Mouse (Mus musculus) thymus, postnatal 14 days (tissue): Measurements from ENCODE around the gene Mafb.

Experiments used
- DNase-seq: peaks from one replicate; pipeline ENCODE4 v3.0.0; 2021

The Mafb gene

DNA sequence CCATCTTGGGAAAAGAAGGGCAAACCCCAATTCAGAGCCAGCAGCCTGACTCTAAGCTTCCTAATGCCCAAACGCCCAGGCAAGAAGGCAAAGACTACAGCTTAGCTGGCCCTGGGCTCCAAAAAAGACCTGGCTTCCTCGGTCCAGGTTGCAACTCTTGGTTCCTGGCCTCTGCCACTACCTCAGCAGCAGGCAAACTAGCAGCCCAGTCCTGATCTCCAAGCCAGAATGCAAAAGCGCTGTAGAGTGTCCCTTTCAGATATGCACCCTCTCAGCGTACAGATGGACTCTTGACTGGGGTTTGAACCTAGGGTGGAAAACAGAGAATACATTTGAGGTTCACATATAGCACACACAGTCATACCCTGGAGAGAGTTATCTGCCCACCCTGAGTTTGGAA is 3.7 kb downstream of the Mafb start:
- no peak for DNase-seq

- DNase-seq, result no peak
Measured at GRCm38 (mm10) chr2:160361442-160362121, 5.3 kb downstream of the Mafb start.

DNA sequence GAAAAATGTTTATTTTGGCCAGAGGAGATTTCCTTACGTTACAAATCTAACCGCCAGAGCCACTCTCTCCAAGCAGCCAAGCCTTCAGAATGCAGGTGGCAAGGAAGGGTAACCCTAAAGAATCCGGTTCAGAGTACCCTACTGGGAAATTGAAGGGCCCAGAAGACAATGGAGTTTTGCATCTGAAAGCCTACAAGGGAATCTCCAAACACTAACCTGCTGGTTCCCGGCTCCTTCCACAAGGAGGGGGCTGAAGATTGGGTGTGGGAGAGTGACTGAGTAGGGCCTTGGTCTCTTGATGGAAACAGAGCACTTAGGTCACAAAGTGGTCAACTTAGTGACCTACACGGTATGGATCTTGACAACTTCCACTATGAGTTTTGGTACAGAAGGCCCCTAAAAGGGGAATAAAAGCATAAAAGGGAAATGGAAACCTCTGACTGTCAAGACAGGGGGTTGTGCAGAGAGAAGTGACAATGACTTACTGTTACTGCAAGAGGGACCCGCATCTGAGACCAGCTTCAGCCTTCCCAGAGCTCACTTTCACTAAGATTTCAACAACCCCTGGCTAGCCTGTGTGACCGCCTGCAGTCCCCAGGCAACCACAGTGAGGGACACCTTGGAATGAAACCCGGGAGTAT is 6.5 kb downstream of the Mafb start:
- DNase-seq, result no peak

DNA sequence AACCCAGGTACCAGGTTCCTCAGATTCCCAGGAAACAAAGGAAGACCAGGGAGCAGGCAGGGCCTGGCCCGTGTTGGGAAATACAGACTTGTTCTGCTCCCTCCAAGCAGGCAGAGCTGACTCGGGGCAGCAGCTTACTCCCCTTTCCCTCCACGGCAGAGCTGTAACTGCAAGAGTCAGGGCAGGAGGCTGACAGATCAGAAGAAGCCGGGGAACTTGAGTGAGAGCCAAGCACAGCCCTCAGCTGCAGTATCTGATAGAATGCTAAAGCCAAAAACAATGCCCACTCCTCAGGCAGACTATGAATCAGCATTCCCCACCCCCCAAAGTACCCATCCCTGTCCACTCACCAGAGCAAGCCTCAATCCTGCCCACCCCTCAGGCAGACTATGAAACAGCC is 8.0 kb downstream of the Mafb start:
- no peak for DNase-seq

GRCm38 (mm10) chr2:160357442-160357841 is 9.4 kb downstream of the Mafb start:
- DNase-seq, result no peak

DNA sequence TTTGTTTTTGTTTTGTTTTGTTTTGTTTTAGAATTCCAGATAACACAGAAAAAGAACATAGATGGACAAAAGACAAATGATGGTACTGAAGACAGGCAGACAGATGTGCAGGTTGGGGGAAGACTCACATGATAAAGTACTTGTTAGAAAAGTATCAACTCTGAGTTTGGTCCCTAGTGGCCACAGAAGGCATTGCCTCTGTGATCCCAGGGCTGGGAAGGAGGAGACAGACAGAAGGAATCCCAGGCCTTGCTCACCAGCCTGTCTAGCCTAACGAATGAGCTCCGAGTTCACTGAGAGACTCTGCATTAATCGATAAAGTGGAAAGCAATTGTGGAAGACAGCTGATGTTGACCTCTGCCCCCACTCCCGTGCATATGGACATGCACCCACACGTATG is 10.7 kb downstream of the Mafb start:
- DNase-seq, result peak; percentile 59

DNA sequence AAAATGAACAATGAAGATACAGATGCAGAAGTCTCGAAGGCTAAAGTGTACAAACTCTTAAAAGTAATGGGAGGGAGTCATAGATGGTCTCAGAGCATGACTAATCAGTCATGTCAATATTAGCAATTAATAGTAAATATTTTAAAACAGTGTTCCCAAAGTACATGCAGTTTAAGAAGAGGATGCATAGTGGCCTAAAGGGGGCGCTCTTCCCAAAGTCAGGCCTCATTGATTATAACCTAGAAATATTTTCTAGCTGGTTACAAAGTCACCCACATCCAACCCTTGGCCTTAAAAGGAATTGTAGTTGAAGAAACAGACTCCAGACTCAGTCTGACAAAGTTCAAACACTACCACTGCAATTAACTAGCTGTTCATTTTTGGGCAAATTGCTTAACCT is 12.5 kb downstream of the Mafb start:
- no peak for DNase-seq

- DNase-seq, result no peak
Measured at GRCm38 (mm10) chr2:160353581-160353980, 13.3 kb downstream of the Mafb start.

- no peak for DNase-seq
Measured at GRCm38 (mm10) chr2:160351038-160351574, 15.8 kb downstream of the Mafb start.

DNA sequence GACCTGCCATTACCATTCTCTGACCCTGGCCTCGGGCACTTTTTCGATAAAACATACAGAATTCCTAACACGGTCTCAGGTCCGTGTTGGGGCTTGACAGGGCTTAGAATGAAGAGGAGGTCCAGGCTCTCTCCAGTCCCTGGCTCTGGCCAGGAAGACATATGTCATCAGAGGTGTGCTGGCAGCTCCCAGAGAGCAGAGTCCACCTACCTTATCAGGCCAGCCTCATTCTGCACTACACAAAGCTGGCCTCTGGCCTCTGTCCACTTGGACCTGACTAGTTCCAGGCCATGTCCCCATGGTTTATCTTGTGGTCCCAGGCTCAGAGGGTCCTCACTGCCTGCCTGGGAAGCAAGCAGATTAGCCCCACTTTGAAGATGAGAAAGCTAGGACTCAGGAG is 17.3 kb downstream of the Mafb start:
- no peak for DNase-seq

- DNase-seq, result no peak
Measured at GRCm38 (mm10) chr2:160348796-160349195, 18.1 kb downstream of the Mafb start.

- no peak for DNase-seq
Measured at GRCm38 (mm10) chr2:160348072-160348604, 18.7 kb downstream of the Mafb start.

DNA sequence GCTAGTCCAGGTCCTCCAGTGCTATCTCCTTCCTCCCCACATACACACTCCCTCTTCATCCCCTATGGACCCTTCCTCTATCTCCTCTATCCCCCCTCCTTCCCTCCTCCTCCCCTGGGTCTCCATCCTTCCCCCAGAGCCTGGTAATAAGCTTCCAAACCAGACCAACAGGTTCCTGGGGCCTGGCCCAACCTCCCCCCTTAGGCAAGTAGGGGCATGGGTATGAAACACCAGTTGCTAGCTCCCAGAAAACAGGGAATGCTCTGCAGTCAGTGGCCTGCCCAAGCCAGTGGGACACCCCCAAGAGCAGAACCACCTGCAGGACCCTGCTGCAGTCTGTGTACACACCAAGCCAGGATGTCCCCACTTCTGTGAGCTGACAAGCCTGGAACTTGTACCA is 21.2 kb downstream of the Mafb start:
- DNase-seq, result no peak

GRCm38 (mm10) chr2:160340121-160340520 is 26.7 kb downstream of the Mafb start:
- no peak for DNase-seq

DNA sequence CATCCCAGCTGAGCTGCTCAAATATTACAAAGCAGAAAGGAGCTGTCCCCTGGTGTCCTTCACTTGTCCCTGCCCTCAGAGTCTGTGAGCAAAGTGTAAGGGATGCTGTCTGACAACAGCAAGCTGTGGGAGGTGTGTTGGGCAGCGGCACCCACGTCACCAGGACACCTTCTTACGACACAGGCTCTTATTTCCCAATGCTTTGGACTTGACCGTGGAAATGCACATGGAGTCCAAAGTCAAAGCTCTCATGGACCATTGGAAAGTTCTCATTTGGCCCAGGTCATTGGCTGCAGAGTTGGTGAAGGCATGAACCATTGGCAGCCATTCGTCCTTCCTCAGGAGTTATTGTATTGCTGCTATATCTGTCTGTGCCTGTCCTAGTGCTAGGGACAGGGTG is 27.3 kb downstream of the Mafb start:
- no peak for DNase-seq

DNA sequence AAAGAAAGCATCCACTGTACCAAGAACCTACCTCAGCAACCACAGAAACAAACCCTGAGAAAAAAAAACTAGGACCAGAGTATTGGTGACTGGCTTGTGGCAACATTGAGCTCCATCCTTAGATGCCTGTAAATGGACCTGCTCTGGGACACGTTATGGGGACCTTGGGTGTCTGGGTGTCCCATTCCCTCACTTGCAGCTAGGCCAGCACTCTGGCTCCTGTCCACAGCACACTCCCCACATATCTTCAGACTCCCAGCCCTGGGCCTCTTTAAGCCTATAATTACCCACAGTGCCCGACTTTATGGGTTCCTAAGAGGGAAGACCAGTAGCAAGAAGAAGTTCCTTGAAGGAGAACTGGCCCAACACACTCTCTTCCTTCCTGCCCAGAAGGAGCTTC is 30.8 kb downstream of the Mafb start:
- DNase-seq, result no peak

DNA sequence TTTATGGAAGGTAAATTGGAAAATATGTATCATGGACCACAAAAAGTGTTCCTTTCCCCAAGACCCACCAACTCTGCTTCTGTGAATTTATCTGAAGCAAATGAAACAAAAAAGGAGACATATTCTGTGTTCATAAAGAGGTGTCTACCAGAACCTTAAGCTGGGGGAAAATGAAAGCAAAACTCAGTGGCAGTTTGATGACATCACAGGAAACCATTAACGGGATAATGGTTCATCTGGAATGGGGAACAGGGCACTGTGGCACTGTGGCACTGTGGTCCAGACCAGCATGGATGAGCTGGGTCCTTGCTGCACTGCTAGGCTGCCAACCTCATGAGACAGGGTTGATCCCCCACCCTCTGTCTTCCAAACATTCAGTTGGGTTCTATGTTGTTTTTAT is 31.8 kb downstream of the Mafb start:
- DNase-seq, result no peak

DNA sequence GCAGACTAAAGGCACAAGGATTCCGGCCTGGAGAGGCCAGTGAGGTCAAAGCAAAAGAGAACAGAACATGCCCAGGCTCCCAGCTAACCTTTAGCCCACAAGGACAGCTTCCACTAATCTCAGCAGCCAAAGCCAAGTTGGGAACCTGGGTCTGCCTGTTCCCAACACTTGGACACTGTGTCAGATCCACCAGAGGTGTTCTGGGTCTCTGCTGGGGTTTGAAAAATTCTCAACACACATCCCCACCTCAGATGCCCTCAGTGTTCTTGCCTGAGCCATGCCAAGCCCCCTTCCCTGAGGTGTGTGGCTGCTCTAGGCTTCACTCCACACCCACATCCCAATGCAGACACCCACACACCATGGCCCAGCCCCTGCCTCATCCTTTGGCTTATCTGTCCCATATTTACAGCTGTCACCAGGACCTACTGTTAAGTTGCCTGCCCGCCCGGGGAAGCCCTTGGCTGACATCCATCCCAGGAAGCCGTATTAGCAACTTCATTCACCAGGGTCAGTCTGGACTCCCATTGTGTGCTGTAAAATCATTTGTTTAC is 32.7 kb downstream of the Mafb start, which contains the start of gene Gm826:
Gm826 (minus strand) TSS at position 52 of the 551 bp plus-strand sequence.
- DNase-seq, result no peak

GRCm38 (mm10) chr2:160332516-160333325 is 34.1 kb downstream of the Mafb start:
- DNase-seq, result no peak

GRCm38 (mm10) chr2:160328886-160329285 is 38.0 kb downstream of the Mafb start:
- peak; percentile 58 for DNase-seq

GRCm38 (mm10) chr2:160327716-160328115 is 39.1 kb downstream of the Mafb start:
- peak; percentile 85 for DNase-seq

DNA sequence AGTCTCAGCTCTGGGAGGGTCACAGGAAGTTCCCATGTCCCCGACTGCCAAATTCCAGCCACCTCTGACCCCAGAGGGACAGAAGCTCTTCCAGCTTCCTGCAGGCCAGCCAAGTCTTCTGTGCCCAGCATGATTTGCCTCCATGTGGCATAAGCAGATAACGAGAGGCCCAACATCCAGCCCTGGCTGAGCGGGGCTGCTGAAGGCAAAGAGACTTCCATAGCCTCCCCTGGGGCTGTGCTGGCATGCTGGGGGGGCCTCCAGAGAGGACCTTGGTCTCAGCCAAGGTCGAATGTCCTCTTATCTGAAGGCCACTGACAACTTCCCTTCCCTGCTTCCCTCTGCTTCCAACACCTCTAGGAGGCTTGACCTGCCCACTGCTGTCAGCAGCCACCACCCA is 39.7 kb downstream of the Mafb start:
- DNase-seq, result peak; percentile 48

- no peak for DNase-seq
Measured at GRCm38 (mm10) chr2:160325105-160325644, 41.7 kb downstream of the Mafb start.
